Mouse (Mus musculus) megakaryocyte, embryonic 14.5 days (primary cell): ENCODE measurements around the gene Olfr635.

Experiments
- FLI1 ChIP-seq: IDR thresholded peaks from 2 replicates; pipeline ENCODE4 v1.6.1; 2012; ENCODE audit warnings: low read length, inconsistent platforms, mixed read lengths
- GATA1 ChIP-seq: IDR thresholded peaks from 3 replicates; pipeline ENCODE4 v1.6.1; 2012; ENCODE audit warnings: mixed read lengths, low read length, inconsistent platforms, borderline replicate concordance

DNA sequence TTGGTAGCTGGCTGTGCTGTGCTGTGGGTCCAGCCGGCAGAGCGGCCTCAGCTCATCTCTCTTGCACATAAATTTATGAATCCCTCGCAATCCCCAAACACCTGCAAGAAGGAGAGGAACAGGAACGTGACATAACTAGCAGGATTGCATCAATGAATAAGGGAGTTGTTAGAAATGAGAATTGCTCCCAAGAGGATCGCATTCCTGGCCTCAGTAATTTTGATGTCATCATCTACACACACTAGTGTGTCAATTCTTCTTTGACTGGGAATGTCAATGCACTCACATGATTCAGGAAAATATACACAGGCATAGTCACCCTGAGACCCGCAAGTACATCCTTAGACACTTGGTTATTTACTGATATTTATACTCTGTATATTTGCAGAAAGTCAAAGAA, 54.5 kb downstream of the Olfr635 start, which contains the start of gene Olfr640:
- no peak for TF ChIP-seq GATA1
- no peak for TF ChIP-seq FLI1
